Mouse (Mus musculus): ENCODE measurements around the gene Olfr284.

Gene Olfr284

GRCm38 (mm10) chr15:98340887-98341286 is at the start of gene Olfr284:
Olfr284 (minus strand) TSS chr15:98340987.
- no peak for DNase-seq (ENCODE audit: low read depth in 1 of 2, low spot score in 2 of 2)

- peak; percentile 25 to 29 for DNase-seq (ENCODE audit: low read depth in 1 of 2, low spot score in 2 of 2)
Observed at GRCm38 (mm10) chr15:98389796-98390195, 49.0 kb upstream of the Olfr284 start.

GRCm38 (mm10) chr15:98387621-98388020 is 46.8 kb upstream of the Olfr284 start:
- no peak for DNase-seq (ENCODE audit: low read depth in 1 of 2, low spot score in 2 of 2)

GRCm38 (mm10) chr15:98380846-98381245 is 40.1 kb upstream of the Olfr284 start, which contains the start of gene Olfr283:
Olfr283 (minus strand) TSS chr15:98380946.
- no peak for DNase-seq (ENCODE audit: low read depth in 1 of 2, low spot score in 2 of 2)

- DNase-seq (ENCODE audit: low read depth in 1 of 2, low spot score in 2 of 2), result no peak
Observed at GRCm38 (mm10) chr15:98378209-98378608, 37.4 kb upstream of the Olfr284 start.

GRCm38 (mm10) chr15:98317177-98317724 is 23.5 kb downstream of the Olfr284 start, which contains the start of gene Olfr285:
Olfr285 (minus strand) TSS chr15:98317353.
- no peak for DNase-seq (ENCODE audit: low read depth in 1 of 2, low spot score in 2 of 2)

GRCm38 (mm10) chr15:98315703-98316102 is 25.1 kb downstream of the Olfr284 start:
- no peak for DNase-seq (ENCODE audit: low read depth in 1 of 2, low spot score in 2 of 2)

GRCm38 (mm10) chr15:98295628-98296551 is 44.9 kb downstream of the Olfr284 start, which contains the start of gene Zfp641:
Zfp641 (minus strand) TSS chr15:98296161.
- DNase-seq (ENCODE audit: low read depth in 1 of 2, low spot score in 2 of 2), result no peak

GRCm38 (mm10) chr15:98293651-98294050 is 47.1 kb downstream of the Olfr284 start:
- no peak for DNase-seq (ENCODE audit: low read depth in 1 of 2, low spot score in 2 of 2)
